Mouse (Mus musculus): Measurements from ENCODE around the gene Taf1b. TPM values are rescaled to one million over a fixed set of nuclear protein-coding genes. Genes with fewer than 3 reads are reported as not detected.
A peak's percentile ranks its signal among the peaks of the same experiment; 100 is the strongest.
"Not testable (repeated sequence)": the region's sequence is repeated elsewhere in the genome, so short reads cannot be mapped to it uniquely, and the experiment has no call there.

Taf1b gene
- polyA plus RNA-seq, 1 experiment from 2014 or later = 34.3 TPM

GRCm38 (mm10) chr12:24492507-24492906 lies 5.7 kb upstream of the Taf1b start:
- not testable (repeated sequence) for ATAC-seq (ENCODE audit: low FRiP score, low TSS enrichment); H3K4me2 ChIP-seq (replicated peaks; ENCODE audit: low read depth, low read length); H3K4me3 ChIP-seq (ENCODE audit: low read length); H3K4me1 ChIP-seq (ENCODE audit: control insufficient read depth, insufficient read depth, low read length); H3K27ac ChIP-seq (ENCODE audit: low read depth, low read length); H3K9ac ChIP-seq (ENCODE audit: low read depth, low read length); H3K27me3 ChIP-seq (ENCODE audit: control insufficient read depth, insufficient read depth, low read length); H3K36me3 ChIP-seq (ENCODE audit: control insufficient read depth, insufficient read depth, low read length); H3K9me3 ChIP-seq (ENCODE audit: control insufficient read depth, low read length)
- WGBS = 90% methylated on average over 3 of the region's 3 CpGs

- 42% methylated on average over 9 of the region's 9 CpGs for WGBS
- H3K27ac ChIP-seq (ENCODE audit: low read depth, low read length) = no peak overlapping the region
- H3K4me1 ChIP-seq (ENCODE audit: control insufficient read depth, insufficient read depth, low read length) = no peaks in the 10 kb centered on the region
- no peaks in the 10 kb centered on the region for H3K9me3 ChIP-seq (ENCODE audit: control insufficient read depth, low read length)
- H3K9ac ChIP-seq (ENCODE audit: low read depth, low read length) = no peak overlapping the region
- H3K4me3 ChIP-seq (ENCODE audit: low read length) = no peak overlapping the region
- ATAC-seq (ENCODE audit: low FRiP score, low TSS enrichment) = no peak
- no peaks in the 10 kb centered on the region for H3K27me3 ChIP-seq (ENCODE audit: control insufficient read depth, insufficient read depth, low read length)
- no peaks in the 10 kb centered on the region for H3K36me3 ChIP-seq (ENCODE audit: control insufficient read depth, insufficient read depth, low read length)
- peak overlapping the region; percentile 25 for H3K4me2 ChIP-seq (replicated peaks; ENCODE audit: low read depth, low read length)
Observed at GRCm38 (mm10) chr12:24493011-24493410, 5.1 kb upstream of the Taf1b start.

- no peaks in the 10 kb centered on the region for H3K27me3 ChIP-seq (ENCODE audit: control insufficient read depth, insufficient read depth, low read length)
- ATAC-seq (ENCODE audit: low FRiP score, low TSS enrichment) = 0 out of 2 replicates have a peak, but pooled peaks have one; percentile 16
- WGBS = 45% methylated on average over 30 of the region's 30 CpGs
- H3K9me3 ChIP-seq (ENCODE audit: control insufficient read depth, low read length) = no peaks in the 10 kb centered on the region
- H3K27ac ChIP-seq (ENCODE audit: low read depth, low read length) = no peak overlapping the region
- peak overlapping the region; percentile 25 for H3K4me2 ChIP-seq (replicated peaks; ENCODE audit: low read depth, low read length)
- H3K4me3 ChIP-seq (ENCODE audit: low read length) = peak overlapping the region; percentile 13; the same call in 1 of the 2 replicates
- no peaks in the 10 kb centered on the region for H3K36me3 ChIP-seq (ENCODE audit: control insufficient read depth, insufficient read depth, low read length)
- H3K9ac ChIP-seq (ENCODE audit: low read depth, low read length) = no peak overlapping the region
- no peaks in the 10 kb centered on the region for H3K4me1 ChIP-seq (ENCODE audit: control insufficient read depth, insufficient read depth, low read length)
Observed at GRCm38 (mm10) chr12:24493412-24493811, 4.7 kb upstream of the Taf1b start.

- H3K27me3 ChIP-seq (ENCODE audit: control insufficient read depth, insufficient read depth, low read length); H3K4me2 ChIP-seq (replicated peaks; ENCODE audit: low read depth, low read length); H3K9ac ChIP-seq (ENCODE audit: low read depth, low read length); H3K9me3 ChIP-seq (ENCODE audit: control insufficient read depth, low read length); H3K4me1 ChIP-seq (ENCODE audit: control insufficient read depth, insufficient read depth, low read length); H3K4me3 ChIP-seq (ENCODE audit: low read length); ATAC-seq (ENCODE audit: low FRiP score, low TSS enrichment); H3K27ac ChIP-seq (ENCODE audit: low read depth, low read length); H3K36me3 ChIP-seq (ENCODE audit: control insufficient read depth, insufficient read depth, low read length): not testable (repeated sequence)
- 86% methylated on average over 2 of the region's 3 CpGs for WGBS
Observed at GRCm38 (mm10) chr12:24494791-24495190, 3.4 kb upstream of the Taf1b start.

GRCm38 (mm10) chr12:24498841-24499485 lies 804 bp downstream of the Taf1b start:
- Histone ChIP-seq H3K4me2 (replicated peaks; ENCODE audit: low read depth, low read length) (peak overlapping the region; percentile 45), H3K27ac (ENCODE audit: low read depth, low read length) (peak overlapping the region; percentile 30; the same call in 1 of the 2 replicates), H3K9ac (ENCODE audit: low read depth, low read length) (peak overlapping the region; percentile 67), H3K4me3 (ENCODE audit: low read length) (peak overlapping the region; percentile 78)
- H3K27me3 ChIP-seq (ENCODE audit: control insufficient read depth, insufficient read depth, low read length); H3K4me1 ChIP-seq (ENCODE audit: control insufficient read depth, insufficient read depth, low read length); H3K9me3 ChIP-seq (ENCODE audit: control insufficient read depth, low read length); H3K36me3 ChIP-seq (ENCODE audit: control insufficient read depth, insufficient read depth, low read length): not testable (repeated sequence)
- 0 out of 2 replicates have a peak, but pooled peaks have one; percentile 21 for ATAC-seq (ENCODE audit: low FRiP score, low TSS enrichment)
- 1% methylated on average over 9 of the region's 9 CpGs for WGBS

GRCm38 (mm10) chr12:24517118-24517517 lies 19.0 kb downstream of the Taf1b start:
- Histone ChIP-seq H3K9me3 (ENCODE audit: control insufficient read depth, low read length) (no peaks in the 10 kb centered on the region), H3K9ac (ENCODE audit: low read depth, low read length) (no peak overlapping the region), H3K4me2 (replicated peaks; ENCODE audit: low read depth, low read length) (no peak overlapping the region), H3K27ac (ENCODE audit: low read depth, low read length) (no peak overlapping the region), H3K4me3 (ENCODE audit: low read length) (no peak overlapping the region), H3K36me3 (ENCODE audit: control insufficient read depth, insufficient read depth, low read length) (peaks cover 53% of the 10 kb centered on the region), H3K27me3 (ENCODE audit: control insufficient read depth, insufficient read depth, low read length) (no peaks in the 10 kb centered on the region), H3K4me1 (ENCODE audit: control insufficient read depth, insufficient read depth, low read length) (no peaks in the 10 kb centered on the region)
- no peak for ATAC-seq (ENCODE audit: low FRiP score, low TSS enrichment)
- WGBS = 96% methylated on average over 8 of the region's 8 CpGs

GRCm38 (mm10) chr12:24521076-24521475 lies 22.9 kb downstream of the Taf1b start:
- H3K27ac ChIP-seq (ENCODE audit: low read depth, low read length) = no peak overlapping the region
- H3K27me3 ChIP-seq (ENCODE audit: control insufficient read depth, insufficient read depth, low read length) = no peaks in the 10 kb centered on the region
- H3K4me1 ChIP-seq (ENCODE audit: control insufficient read depth, insufficient read depth, low read length) = no peaks in the 10 kb centered on the region
- no peaks in the 10 kb centered on the region for H3K9me3 ChIP-seq (ENCODE audit: control insufficient read depth, low read length)
- no peak for ATAC-seq (ENCODE audit: low FRiP score, low TSS enrichment)
- H3K9ac ChIP-seq (ENCODE audit: low read depth, low read length) = no peak overlapping the region
- H3K36me3 ChIP-seq (ENCODE audit: control insufficient read depth, insufficient read depth, low read length) = peaks cover 37% of the 10 kb centered on the region; the same call in 1 of the 2 replicates
- WGBS = 81% methylated on average over 3 of the region's 3 CpGs
- no peak overlapping the region for H3K4me2 ChIP-seq (replicated peaks; ENCODE audit: low read depth, low read length)
- H3K4me3 ChIP-seq (ENCODE audit: low read length) = no peak overlapping the region

GRCm38 (mm10) chr12:24525065-24525464 lies 26.9 kb downstream of the Taf1b start:
- not testable (repeated sequence) for H3K4me1 ChIP-seq (ENCODE audit: control insufficient read depth, insufficient read depth, low read length); H3K9me3 ChIP-seq (ENCODE audit: control insufficient read depth, low read length); H3K27me3 ChIP-seq (ENCODE audit: control insufficient read depth, insufficient read depth, low read length); H3K27ac ChIP-seq (ENCODE audit: low read depth, low read length); ATAC-seq (ENCODE audit: low FRiP score, low TSS enrichment); H3K4me2 ChIP-seq (replicated peaks; ENCODE audit: low read depth, low read length); H3K9ac ChIP-seq (ENCODE audit: low read depth, low read length); H3K4me3 ChIP-seq (ENCODE audit: low read length)
- WGBS = 88% methylated on average over 7 of the region's 7 CpGs
- peaks cover 17% of the 10 kb centered on the region for H3K36me3 ChIP-seq (ENCODE audit: control insufficient read depth, insufficient read depth, low read length)

GRCm38 (mm10) chr12:24536390-24536789 lies 38.2 kb downstream of the Taf1b start:
- H3K27ac ChIP-seq (ENCODE audit: low read depth, low read length) = no peak overlapping the region
- 72% methylated on average over 5 of the region's 5 CpGs for WGBS
- H3K9me3 ChIP-seq (ENCODE audit: control insufficient read depth, low read length) = no peaks in the 10 kb centered on the region
- H3K4me3 ChIP-seq (ENCODE audit: low read length) = no peak overlapping the region
- no peak overlapping the region for H3K9ac ChIP-seq (ENCODE audit: low read depth, low read length)
- peaks cover under 1% of the 10 kb centered on the region; the same call in 1 of the 2 replicates for H3K36me3 ChIP-seq (ENCODE audit: control insufficient read depth, insufficient read depth, low read length)
- no peak overlapping the region for H3K4me2 ChIP-seq (replicated peaks; ENCODE audit: low read depth, low read length)
- no peaks in the 10 kb centered on the region for H3K4me1 ChIP-seq (ENCODE audit: control insufficient read depth, insufficient read depth, low read length)
- H3K27me3 ChIP-seq (ENCODE audit: control insufficient read depth, insufficient read depth, low read length) = no peaks in the 10 kb centered on the region
- ATAC-seq (ENCODE audit: low FRiP score, low TSS enrichment) = no peak
